Mouse (Mus musculus): ENCODE data around the gene Gm21973.

DNA sequence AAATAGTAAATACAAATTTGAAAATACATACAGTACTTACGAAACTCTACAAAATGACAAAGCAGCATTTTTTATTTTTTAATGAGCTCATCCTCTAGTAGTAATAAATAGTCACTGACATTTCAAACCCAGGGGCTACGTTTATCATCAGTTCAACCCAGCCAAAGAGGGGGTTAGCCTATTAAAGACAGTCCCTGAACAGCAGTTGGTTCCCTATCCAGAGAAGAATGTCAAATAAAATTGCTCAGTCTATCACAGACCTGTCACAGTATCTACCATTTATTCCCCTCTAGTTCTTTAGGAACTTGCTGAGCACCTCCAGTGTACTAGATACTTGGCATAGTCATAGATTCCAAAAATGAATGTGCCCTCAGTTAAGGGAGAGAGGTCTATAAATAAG is 62.1 kb downstream of the Gm21973 start:
- no peak for TF ChIP-seq CTCF (IDR thresholded peaks at IDR 0.05; ENCODE audit: borderline replicate concordance, insufficient read depth, low read depth, low read length)
- no peak for TF ChIP-seq POLR2A (IDR thresholded peaks at IDR 0.05; ENCODE audit: borderline replicate concordance, insufficient read depth, low read length)

Data from cerebellum, adult 2 months (tissue).